Mouse (Mus musculus) neural tube, postnatal 0 days (tissue): ENCODE measurements around the gene Mmgt1. TPM values are rescaled to one million over a fixed set of nuclear protein-coding genes. Genes with fewer than 3 reads are reported as not detected.

Source experiments
- microRNA-seq: library from miRNA; unstranded; fragments of <30 nt; microRNA quantifications from one replicate; pipeline ENCODE4, GENCODE M21; 2016
- polyA plus RNA-seq: library from polyadenylated mRNA; unstranded; fragments of >200 nt; fragmentation: Nextera tagmentation; extraction: Ambion mirVana; gene quantifications from 2 replicates; pipeline ENCODE4 v1.2.1, GENCODE M21; 2015

Gene Mmgt1
- 33.2 and 34.6 TPM in 2 replicates for polyA plus RNA-seq

DNA sequence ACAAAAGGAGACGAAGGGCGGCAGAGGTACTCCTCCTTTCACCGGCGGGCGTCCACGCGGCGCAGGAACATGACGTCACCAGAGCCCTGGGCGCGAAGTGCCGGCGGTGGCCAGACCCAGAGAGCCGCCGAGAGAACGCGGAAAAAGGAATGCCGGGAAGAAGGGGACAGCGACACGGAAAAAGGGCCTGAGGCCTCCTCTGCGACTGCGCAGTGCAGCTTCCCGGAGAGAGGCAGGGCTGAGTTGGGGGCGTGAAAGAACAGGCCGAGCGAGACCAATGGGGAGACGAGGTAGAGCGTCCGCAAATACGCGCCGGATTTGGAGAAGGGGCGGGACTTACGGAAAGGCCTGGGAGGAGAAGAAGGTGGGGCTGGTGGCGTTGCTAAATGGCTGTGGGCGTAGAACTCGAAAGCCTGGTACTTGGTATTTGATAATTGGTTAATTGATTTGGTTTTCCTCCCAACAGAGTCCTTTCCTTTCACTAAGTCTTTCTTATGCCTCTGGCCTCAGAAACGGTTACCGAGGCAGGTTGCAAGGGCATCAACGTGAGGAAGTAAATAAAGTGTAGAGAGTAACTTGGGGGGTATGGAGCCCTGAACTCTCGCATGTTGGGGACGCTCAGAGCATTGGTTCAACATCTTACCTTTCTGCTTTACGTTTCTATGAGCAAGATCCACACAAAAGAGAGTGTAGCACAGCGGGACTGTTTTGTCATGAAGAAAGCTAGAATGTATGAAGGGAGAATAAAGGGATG is at the start of gene Mmgt1:
Gene Mmgt1 (minus strand): TSS at position 183 of the 754 bp plus-strand sequence.

DNA sequence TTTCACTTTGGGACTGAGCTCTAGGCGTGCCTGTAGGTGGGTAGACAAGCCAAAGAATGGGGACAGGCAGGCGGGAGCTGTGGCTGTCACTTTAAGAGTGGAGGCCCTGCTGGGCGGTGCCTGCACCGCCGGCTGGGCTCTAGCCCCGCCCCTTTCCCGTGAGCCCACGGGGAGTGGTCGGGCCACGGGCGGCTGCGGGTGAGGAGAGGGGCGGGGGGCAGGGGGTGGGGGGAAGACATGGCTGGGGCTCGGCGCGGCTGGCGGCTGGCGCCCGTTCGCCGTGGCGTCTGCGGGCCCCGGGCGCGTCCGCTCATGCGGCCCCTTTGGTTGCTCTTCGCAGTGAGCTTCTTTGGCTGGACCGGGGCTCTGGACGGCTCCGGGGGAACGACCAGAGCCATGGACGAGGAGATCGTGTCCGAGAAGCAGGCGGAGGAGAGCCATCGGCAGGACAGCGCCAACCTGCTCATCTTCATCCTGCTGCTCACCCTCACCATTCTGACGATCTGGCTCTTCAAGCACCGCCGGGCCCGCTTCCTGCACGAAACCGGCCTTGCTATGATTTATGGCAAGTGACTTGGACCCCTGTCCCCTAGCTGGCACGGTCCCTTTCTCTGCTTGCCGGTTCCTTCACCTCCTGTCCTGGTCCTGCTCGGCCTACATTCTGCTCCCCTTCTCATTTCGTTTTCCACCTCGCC is 11.9 kb upstream of the Mmgt1 start, which contains the start of gene Slc9a6:
Gene Slc9a6 (plus strand): TSS at position 135 of the 695 bp plus-strand sequence.

DNA sequence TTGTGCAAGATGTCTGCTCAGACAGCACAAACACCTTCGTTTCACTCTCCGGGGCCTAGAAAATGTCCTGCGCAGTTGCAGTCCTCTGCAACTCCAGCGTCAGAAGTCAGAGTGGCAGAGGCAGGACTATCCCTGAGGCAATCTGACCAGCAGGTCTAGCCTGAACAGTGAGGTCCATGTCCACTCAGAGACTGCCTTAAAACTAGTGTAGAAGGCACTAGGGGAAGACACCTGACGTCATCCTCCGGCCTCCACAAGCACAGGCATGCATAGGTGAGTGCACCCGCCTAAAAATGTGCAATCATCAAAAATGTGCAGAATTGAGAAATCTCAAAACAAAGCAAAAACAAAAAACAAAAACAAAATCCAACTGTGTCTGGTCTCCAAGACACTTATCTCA is 48.4 kb downstream of the Mmgt1 start, which contains the start of gene Gm648:
Gene Gm648 (minus strand): TSS at position 101 of the 400 bp plus-strand sequence.

Small RNA genes lying within 50 kb of the gene (microRNA-seq; reads per million reads assigned to microRNA genes)
- gene Mir5116, result not detected

Other genes starting within 250 kb of the Mmgt1 start
- gene Smim10l2a, start 223.5 kb downstream of the Mmgt1 start, polyA plus RNA-seq, result 73.4 and 75.3 TPM in 2 replicates
- gene Gm2174, start 150.1 kb downstream of the Mmgt1 start, polyA plus RNA-seq, result not detected in 2 replicates
- gene Ints6l, start 143.2 kb downstream of the Mmgt1 start, polyA plus RNA-seq, result 15.5 and 17.8 TPM in 2 replicates
- not detected in 2 replicates for gene Gm10477, start 73.3 kb downstream of the Mmgt1 start, polyA plus RNA-seq
- gene Gm648, start 48.5 kb downstream of the Mmgt1 start, polyA plus RNA-seq, result not detected in 2 replicates
- gene Slc9a6, start 11.7 kb upstream of the Mmgt1 start, polyA plus RNA-seq, result 48.0 and 54.8 TPM in 2 replicates
- gene Fhl1, start 133.7 kb upstream of the Mmgt1 start, polyA plus RNA-seq, result 211 and 226 TPM in 2 replicates
- 1.2 and 1.5 TPM in 2 replicates for gene Map7d3, start 224.3 kb upstream of the Mmgt1 start, polyA plus RNA-seq